Mouse (Mus musculus): ENCODE measurements around the gene Tnnc1. TPM values are rescaled to one million over a fixed set of nuclear protein-coding genes. Genes with fewer than 3 reads are reported as not detected.

The Tnnc1 gene
- polyA plus RNA-seq, 1 experiment from 2014 or later: 8.1 TPM

DNA sequence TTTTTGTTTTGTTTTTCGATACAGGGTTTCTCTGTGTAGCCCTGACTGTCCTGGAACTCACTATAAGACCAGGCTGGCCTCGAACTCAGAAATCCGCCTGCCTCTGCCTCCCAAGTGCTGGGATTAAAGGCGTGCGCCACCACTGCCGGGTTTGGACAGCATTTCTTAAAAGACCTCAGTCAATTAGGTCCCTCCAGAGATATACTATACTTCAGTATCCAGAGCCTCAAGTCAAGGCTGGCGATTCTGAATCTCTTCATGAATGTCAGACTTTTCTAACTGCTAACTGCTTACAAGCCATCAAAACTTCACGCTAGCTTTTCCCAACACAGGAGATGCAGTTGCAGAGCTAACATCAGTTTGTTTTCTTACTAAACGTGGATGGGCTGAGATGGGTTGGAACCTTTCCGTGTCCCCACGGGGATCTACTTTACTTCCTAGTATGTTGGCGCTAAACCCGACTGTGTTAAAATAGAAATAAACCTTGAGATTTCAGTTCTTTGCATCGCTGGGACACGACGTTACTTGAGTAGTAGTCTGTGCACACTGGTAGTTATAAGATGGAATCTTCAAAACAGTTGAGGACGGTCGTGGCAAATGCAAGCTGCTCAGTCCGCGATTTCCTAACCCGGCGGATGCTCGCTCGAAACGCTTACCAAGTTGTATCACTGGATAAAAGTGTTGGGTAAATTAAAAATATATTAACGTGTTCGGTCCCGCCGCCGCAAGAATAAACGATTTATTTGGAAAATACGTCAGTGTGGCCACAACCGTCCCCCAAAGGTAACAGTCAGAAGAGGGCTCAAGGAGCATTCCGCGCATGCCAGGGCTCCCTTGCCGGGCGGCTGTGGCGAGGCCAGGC lies 42.3 kb downstream of the Tnnc1 start:
- ChIA-PET CTCF (interaction anchor here (0.8 to 0.9 kb wide), 2 partner anchors 13 to 20 kb away, joined by 3 to 4 read pairs; no protein-coding TSS in a partner anchor), POLR2A (interaction anchor here (1.1 to 2.5 kb wide), 4 partner anchors 11 to 42 kb away, joined by 3 to 13 read pairs (median 3); partner anchors contain the start of genes Nisch and Tnnc1)
- DNase-seq (ENCODE audit: low read depth, low spot score) (no peak), ATAC-seq (peak; percentile 86)
- in situ Hi-C loops (cut with MboI; ENCODE audit: low pct_unique_long_range_greater_than_20kb): no loop called here
- no peaks in the 10 kb centered on the region for H3K27me3 ChIP-seq
- no peak for TF ChIP-seq CTCF (IDR thresholded peaks at IDR 0.05)

DNA sequence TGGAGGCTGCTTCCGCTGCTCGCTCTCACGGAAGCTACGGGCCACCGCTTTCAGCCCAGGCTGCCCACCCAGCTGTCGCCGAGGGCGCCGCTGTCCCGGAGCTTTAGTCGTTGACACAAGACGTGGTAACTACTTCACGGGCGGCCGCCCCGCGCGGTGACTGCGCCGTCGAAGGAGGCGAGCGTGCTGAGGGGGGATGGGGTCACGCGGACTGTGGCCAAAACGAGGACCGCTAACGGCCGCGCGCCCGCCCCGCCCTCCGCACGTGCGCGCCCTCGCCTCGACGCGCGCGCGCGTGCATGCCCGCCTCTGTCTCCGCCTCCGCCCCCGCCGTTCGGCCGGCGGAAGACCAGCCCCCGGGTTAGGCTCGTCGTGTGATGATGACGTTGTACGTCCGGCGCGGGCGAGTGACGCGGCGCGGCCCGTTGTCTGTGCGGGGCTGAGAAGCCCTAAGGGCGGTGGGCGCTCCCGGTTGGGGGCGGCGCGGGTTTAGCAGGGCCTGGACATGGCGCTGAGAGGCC lies 43.0 kb downstream of the Tnnc1 start, which contains the start of the genes Phf7 and Bap1:
Phf7 (minus strand) TSS at position 234 of the 521 bp plus-strand sequence.
Bap1 (plus strand) TSS at position 367 of the 521 bp plus-strand sequence.
- peak; percentile 61 for ATAC-seq
- no peak for DNase-seq (ENCODE audit: low read depth, low spot score)
- POLR2A ChIA-PET: interaction anchor here (1.1 to 2.5 kb wide), 4 partner anchors 10 to 35 kb away, joined by 3 to 13 read pairs (median 3); partner anchors contain the start of gene Nisch
- TF ChIP-seq CTCF (IDR thresholded peaks at IDR 0.05): no peak
- H3K27me3 ChIP-seq: no peaks in the 10 kb centered on the region
- CTCF ChIA-PET: interaction anchor here (0.8 kb wide), 1 partner anchor 13 kb away, joined by 3 read pairs; no protein-coding TSS in a partner anchor
- in situ Hi-C loops (cut with MboI; ENCODE audit: low pct_unique_long_range_greater_than_20kb): no loop called here

DNA sequence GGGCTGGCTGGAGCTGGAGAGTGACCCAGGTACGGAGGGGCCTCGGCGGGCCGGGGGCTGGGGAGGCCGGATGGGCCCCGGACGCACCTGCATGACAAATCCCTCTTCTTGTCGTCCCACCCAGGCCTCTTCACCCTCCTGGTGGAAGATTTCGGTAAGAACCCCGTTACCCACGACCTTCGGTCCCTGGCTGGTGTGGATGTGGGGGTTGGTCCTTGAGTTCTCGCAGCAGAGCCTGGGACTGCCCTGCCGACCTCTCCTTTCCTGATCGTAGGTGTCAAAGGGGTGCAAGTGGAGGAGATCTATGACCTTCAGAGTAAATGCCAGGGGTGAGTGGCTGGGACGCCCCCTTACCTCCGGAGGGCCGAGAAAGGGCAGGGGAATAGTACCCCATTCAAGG lies 43.5 kb downstream of the Tnnc1 start:
- ATAC-seq: no peak

DNA sequence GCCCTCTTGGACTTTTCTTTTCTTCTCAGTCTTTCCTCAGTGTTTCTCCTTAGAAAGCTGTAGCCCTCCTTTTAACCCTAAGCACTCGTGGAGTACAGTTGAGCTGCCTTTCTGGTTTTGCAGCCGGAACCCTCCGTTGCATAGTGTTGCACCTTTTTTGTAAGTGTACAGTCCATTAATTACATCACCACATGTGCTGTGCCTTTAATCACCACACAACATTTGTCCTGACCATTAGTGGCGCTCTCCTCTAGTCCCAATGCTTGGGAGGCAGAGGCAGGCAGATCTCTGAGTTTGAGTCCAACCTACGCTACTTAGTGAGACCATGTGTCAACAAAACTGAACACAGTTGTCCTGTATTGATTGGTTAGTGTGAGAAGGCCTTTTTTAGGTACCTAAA lies 44.0 kb downstream of the Tnnc1 start:
- no peaks in the 10 kb centered on the region for H3K27me3 ChIP-seq
- TF ChIP-seq CTCF (IDR thresholded peaks at IDR 0.05): no peak
- in situ Hi-C loops (cut with MboI; ENCODE audit: low pct_unique_long_range_greater_than_20kb): no loop called here
- CTCF ChIA-PET: no interaction called here
- no peak for ATAC-seq
- POLR2A ChIA-PET: interaction anchor here (1.1 to 2.5 kb wide), 2 partner anchors 9 to 21 kb away, joined by 3 to 13 read pairs; no protein-coding TSS in a partner anchor
- DNase-seq (ENCODE audit: low read depth, low spot score): no peak

More for the DNA sequence above, 43.5 kb downstream of the Tnnc1 start:
- no peaks in the 10 kb centered on the region for H3K27me3 ChIP-seq
- DNase-seq (ENCODE audit: low read depth, low spot score): no peak
- in situ Hi-C loops (cut with MboI; ENCODE audit: low pct_unique_long_range_greater_than_20kb): no loop called here
- ChIA-PET POLR2A (interaction anchor here (1.1 to 2.5 kb wide), 3 partner anchors 9 to 21 kb away, joined by 3 to 13 read pairs (median 3); no protein-coding TSS in a partner anchor), CTCF (no interaction called here)
- no peak for TF ChIP-seq CTCF (IDR thresholded peaks at IDR 0.05)

DNA sequence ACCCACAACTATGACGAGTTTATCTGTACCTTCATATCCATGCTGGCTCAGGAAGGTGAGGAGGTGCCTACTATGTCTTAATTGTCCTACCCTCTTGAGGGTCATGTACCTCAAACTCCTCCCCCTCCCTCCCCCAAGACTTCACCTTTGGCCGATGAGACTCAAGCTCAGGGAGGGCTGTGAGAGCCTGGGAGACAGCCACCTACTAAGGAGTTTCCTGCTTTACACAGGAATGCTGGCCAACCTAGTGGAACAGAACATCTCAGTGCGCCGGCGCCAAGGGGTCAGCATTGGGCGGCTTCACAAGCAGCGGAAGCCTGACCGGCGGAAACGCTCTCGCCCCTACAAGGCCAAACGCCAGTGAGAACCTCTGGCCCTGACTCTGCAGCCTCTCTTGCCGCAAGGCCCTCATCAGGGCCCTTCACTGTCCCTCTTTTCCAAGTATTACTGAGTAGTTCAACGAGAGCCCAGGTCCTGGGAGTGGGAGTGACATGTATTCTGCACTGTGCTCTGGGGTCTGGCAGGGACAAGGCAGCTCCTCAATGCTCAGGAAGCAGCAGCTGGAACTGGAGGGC lies 50.5 kb downstream of the Tnnc1 start:
- ChIA-PET POLR2A (interaction anchor here (1.3 kb wide), 1 partner anchor 12 kb away, joined by 3 read pairs; no protein-coding TSS in a partner anchor), CTCF (interaction anchor here (1.2 to 3.1 kb wide), 2 partner anchors 12 to 13 kb away, joined by 3 to 11 read pairs; no protein-coding TSS in a partner anchor)
- TF ChIP-seq CTCF (IDR thresholded peaks at IDR 0.05): no peak
- in situ Hi-C loops (cut with MboI; ENCODE audit: low pct_unique_long_range_greater_than_20kb): no loop called here
- DNase-seq (ENCODE audit: low read depth, low spot score) (no peak), ATAC-seq (no peak)
- H3K27me3 ChIP-seq: no peaks in the 10 kb centered on the region

DNA sequence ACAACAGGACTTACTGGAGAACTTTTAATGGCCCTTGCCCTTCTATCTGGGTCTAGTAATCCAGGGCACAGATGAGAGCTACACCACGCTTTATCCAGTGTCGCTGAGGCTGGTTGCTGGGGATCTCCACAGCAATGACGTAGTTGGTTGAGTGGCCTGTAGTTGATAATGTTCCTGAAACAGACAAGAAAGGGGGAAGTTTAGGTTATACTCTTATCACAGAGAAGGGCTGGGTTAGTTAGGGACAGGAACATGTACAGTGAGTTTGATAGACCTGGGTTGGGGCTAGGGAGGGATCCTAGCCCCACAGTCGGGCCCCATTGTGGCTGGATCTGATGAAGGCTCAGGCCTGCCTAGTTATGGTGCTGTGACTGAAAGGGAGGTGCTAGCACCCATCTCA lies 52.3 kb downstream of the Tnnc1 start:
- DNase-seq (ENCODE audit: low read depth, low spot score) (no peak), ATAC-seq (no peak)
- ChIA-PET POLR2A (interaction anchor here (1.2 kb wide), 1 partner anchor 8 kb away, joined by 3 read pairs; no protein-coding TSS in a partner anchor), CTCF (interaction anchor here (3.1 kb wide), 1 partner anchor 12 kb away, joined by 11 read pairs; no protein-coding TSS in a partner anchor)
- no peaks in the 10 kb centered on the region for H3K27me3 ChIP-seq
- TF ChIP-seq CTCF (IDR thresholded peaks at IDR 0.05): no peak
- in situ Hi-C loops (cut with MboI; ENCODE audit: low pct_unique_long_range_greater_than_20kb): no loop called here

DNA sequence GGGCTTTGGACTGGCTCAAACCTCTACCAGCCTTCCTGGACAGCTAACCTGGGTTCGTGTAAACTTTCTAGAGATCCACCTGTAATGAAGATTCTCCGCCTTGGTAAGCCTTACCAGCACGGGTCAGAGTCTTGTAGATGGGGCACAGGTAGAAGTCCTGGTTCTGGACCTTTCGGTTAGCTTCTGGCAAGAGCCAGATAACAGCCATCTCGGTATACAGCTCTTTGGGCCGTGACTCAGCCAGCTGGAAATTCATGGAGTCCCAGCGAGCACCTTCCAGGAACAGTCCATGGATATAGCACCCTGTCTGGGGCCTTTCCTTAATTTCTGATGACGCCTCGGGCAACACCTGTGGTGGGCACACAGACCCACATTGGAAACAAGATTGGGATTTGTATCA lies 52.8 kb downstream of the Tnnc1 start:
- CTCF ChIA-PET: interaction anchor here (3.1 kb wide), 1 partner anchor 11 kb away, joined by 11 read pairs; no protein-coding TSS in a partner anchor
- no peaks in the 10 kb centered on the region for H3K27me3 ChIP-seq
- TF ChIP-seq CTCF (IDR thresholded peaks at IDR 0.05): no peak
- no peak for DNase-seq (ENCODE audit: low read depth, low spot score)
- in situ Hi-C loops (cut with MboI; ENCODE audit: low pct_unique_long_range_greater_than_20kb): no loop called here
- ATAC-seq: no peak
- POLR2A ChIA-PET: interaction anchor here (1.2 kb wide), 1 partner anchor 9 kb away, joined by 3 read pairs; no protein-coding TSS in a partner anchor

Other genes starting within 250 kb of the Tnnc1 start
- 75.6 TPM for gene Glt8d1, start 206.9 kb upstream of the Tnnc1 start, polyA plus RNA-seq (2021)
- 281 TPM for gene Spcs1, start 206.6 kb upstream of the Tnnc1 start, polyA plus RNA-seq (2021)
- gene Pbrm1, start 189.2 kb upstream of the Tnnc1 start, polyA plus RNA-seq (2021): 46.9 TPM
- gene Gnl3, start 189.2 kb upstream of the Tnnc1 start, polyA plus RNA-seq (2021): 96.2 TPM
- 75.7 TPM for gene Smim4, start 79.4 kb upstream of the Tnnc1 start, polyA plus RNA-seq (2021)
- 268 TPM for gene Nt5dc2, start 77.3 kb upstream of the Tnnc1 start, polyA plus RNA-seq (2021)
- gene Stab1, start 39.7 kb upstream of the Tnnc1 start, polyA plus RNA-seq (2021): 0.74 TPM
- 564 TPM for gene Nisch, start 8.6 kb downstream of the Tnnc1 start, polyA plus RNA-seq (2021)
- gene Sema3g, start 9.5 kb downstream of the Tnnc1 start, polyA plus RNA-seq (2021): 3.0 TPM
- 10.7 TPM for gene Phf7, start 43.0 kb downstream of the Tnnc1 start, polyA plus RNA-seq (2021)
- 66.1 TPM for gene Bap1, start 43.1 kb downstream of the Tnnc1 start, polyA plus RNA-seq (2021)
- gene Dnah1, start 115.6 kb downstream of the Tnnc1 start, polyA plus RNA-seq (2021): 0.10 TPM
- gene Capn7, start 128.3 kb downstream of the Tnnc1 start, polyA plus RNA-seq (2021): 50.4 TPM
- gene Sh3bp5, start 227.8 kb downstream of the Tnnc1 start, polyA plus RNA-seq (2021): 11.3 TPM